Mouse (Mus musculus) small intestine, adult 2 months (tissue): ENCODE measurements around the gene U2surp. TPM values are rescaled to one million over a fixed set of nuclear protein-coding genes. Genes with fewer than 3 reads are reported as not detected.

Source experiments
- H3K27ac ChIP-seq: fragments of 200-500 bp; 2 replicates; pipeline ENCODE4 v1.5.1; 2012; ENCODE audit warnings: low read depth, low read length, control low read depth, inconsistent platforms; ENCODE audit not compliant: insufficient read depth
- H3K27me3 ChIP-seq: fragments of 200-500 bp; 2 replicates; pipeline ENCODE4 v1.6.1; 2012; ENCODE audit warnings: mild to moderate bottlenecking, moderate library complexity, low read length, inconsistent platforms; ENCODE audit not compliant: control insufficient read depth, insufficient read depth
- H3K36me3 ChIP-seq: fragments of 200-500 bp; 2 replicates; pipeline ENCODE4 v1.6.1; 2012; ENCODE audit warnings: mild to moderate bottlenecking, low read length, control low read depth, inconsistent platforms; ENCODE audit not compliant: control insufficient read depth, insufficient read depth
- H3K4me1 ChIP-seq: fragments of 200-500 bp; 2 replicates; pipeline ENCODE4 v1.6.1; 2012; ENCODE audit warnings: low read length, inconsistent platforms, mixed read lengths; ENCODE audit not compliant: control insufficient read depth, insufficient read depth, insufficient read length
- H3K4me3 ChIP-seq: fragments of 200-500 bp; 2 replicates; pipeline ENCODE4 v1.5.1; 2012; ENCODE audit warnings: low read depth, mild to moderate bottlenecking, control low read depth, inconsistent platforms, low read length, moderate library complexity
- CTCF ChIP-seq: fragments of 200-500 bp; IDR thresholded peaks from 2 replicates; pipeline ENCODE4 v1.5.1; 2012; ENCODE audit warnings: low read depth, mild to moderate bottlenecking, control low read depth, inconsistent platforms, low read length, moderate library complexity, mixed read lengths; ENCODE audit not compliant: insufficient replicate concordance, insufficient read length; ENCODE audit errors: extremely low read depth
- POLR2A ChIP-seq: fragments of 200-500 bp; IDR thresholded peaks from 2 replicates; pipeline ENCODE4 v1.6.1; 2012; ENCODE audit warnings: low read depth, mild to moderate bottlenecking, control low read depth, inconsistent platforms, low read length, moderate library complexity
- WGBS: fragments of 180-500 bp; shearing (Covaris S2); methylation state at CpG from one replicate; pipeline ENCODE4 v1.1.7; 2018; 5-methylcytosine and 5-hydroxymethylcytosine counted together
- polyA plus RNA-seq: library from polyadenylated mRNA; depleted of rRNA; stranded (reverse); fragments of >200 nt; gene quantifications from 2 replicates; pipeline ENCODE4 v1.2.3, GENCODE M21; 2012

Gene U2surp
- polyA plus RNA-seq, 1 experiment: 0.67 TPM

DNA sequence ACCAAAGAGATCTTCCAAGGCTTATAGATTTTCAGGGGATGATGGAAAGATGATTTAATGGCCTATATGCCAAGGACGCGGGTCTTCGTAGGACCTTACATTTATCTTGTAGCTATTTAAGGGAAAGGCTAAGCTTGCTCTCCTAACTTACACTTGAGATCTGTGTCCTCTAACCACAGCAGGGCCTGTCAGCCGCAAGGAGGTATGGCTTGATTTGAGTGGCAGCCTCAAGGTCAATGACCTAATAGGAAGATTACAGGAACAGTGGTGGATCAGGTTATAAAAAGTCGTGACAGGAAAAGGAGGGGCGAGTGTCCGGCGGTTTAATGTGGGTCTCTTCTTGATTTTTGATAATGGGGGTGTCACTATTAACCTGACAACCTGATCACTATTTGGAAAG, 61.2 kb downstream of the U2surp start:
- Histone ChIP-seq H3K27me3 (no peaks in the 10 kb centered on the region), H3K4me1 (no peaks in the 10 kb centered on the region), H3K36me3 (no peaks in the 10 kb centered on the region), H3K27ac (no peak overlapping the region), H3K4me3 (no peak overlapping the region)
- 90% methylated on average over 8 of the region's 8 CpGs for WGBS
- no peak for TF ChIP-seq POLR2A
- TF ChIP-seq CTCF: no peak

DNA sequence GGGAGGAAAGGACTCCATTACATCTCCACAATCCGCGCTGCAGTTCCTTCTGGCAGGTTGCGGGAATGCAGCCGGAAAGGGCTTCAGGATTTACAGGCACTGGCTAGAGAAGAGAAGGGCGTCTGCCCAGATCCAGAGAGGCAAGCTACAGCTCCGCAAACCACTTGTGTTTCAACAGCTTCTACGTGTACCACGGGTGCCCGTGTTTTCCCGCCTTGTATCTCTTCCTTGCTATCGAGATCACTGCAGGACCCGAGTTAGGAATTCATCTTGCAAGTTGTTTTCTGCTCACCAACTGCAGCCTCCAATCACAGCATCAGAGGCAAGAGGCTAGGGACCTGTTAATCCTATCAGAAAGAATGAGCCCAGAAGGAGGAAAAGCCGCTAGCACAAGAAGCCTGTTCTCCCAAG, 69.5 kb downstream of the U2surp start:
- H3K4me3 ChIP-seq: no peak overlapping the region
- H3K27ac ChIP-seq: no peak overlapping the region
- no peaks in the 10 kb centered on the region for H3K36me3 ChIP-seq
- WGBS: 24% methylated on average over 13 of the region's 13 CpGs
- H3K4me1 ChIP-seq: no peaks in the 10 kb centered on the region
- H3K27me3 ChIP-seq: no peaks in the 10 kb centered on the region
- TF ChIP-seq CTCF: no peak
- TF ChIP-seq POLR2A: no peak

DNA sequence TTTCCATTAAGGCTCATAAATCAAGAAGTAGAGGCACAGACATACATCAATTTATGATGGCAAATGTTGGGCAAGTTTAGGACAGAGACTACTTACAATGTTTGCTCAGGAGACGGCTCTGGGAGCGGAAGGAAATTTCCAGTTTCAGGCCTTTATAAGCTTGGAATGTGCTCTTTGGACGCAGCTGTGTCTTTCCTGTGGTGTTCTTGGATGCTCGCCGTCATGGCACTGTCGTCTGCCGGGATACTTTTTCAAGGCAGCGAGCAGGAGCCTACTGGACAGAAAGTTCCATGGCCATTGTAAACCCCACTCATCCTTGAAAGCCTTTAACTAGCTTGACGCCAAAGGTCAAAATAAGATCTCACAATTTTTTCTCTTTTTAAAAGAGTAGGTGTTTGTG, 73.9 kb downstream of the U2surp start:
- TF ChIP-seq CTCF (no peak), POLR2A (no peak)
- Histone ChIP-seq H3K36me3 (no peaks in the 10 kb centered on the region), H3K4me1 (no peaks in the 10 kb centered on the region), H3K27ac (no peak overlapping the region), H3K4me3 (no peak overlapping the region), H3K27me3 (no peaks in the 10 kb centered on the region)
- 82% methylated on average over 9 of the region's 9 CpGs for WGBS

DNA sequence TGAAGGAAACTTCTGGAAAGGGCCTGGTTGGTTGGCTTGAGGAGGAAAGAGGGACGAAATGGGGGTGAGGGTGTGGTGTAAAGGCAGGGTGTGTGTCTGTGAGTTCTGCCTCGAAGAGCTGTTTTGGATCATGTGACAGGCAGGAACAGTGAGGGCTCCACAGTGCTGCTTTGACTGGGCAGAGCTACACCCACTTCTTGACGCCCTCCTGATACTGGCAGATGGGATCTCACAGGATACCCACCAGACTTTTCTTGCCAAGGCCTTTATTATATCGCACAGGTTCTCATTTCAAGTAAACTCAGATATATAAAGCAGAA, 75.5 kb downstream of the U2surp start:
- H3K27me3 ChIP-seq: no peaks in the 10 kb centered on the region
- 65% methylated on average over 4 of the region's 4 CpGs for WGBS
- no peaks in the 10 kb centered on the region for H3K4me1 ChIP-seq
- TF ChIP-seq CTCF (no peak), POLR2A (no peak)
- H3K36me3 ChIP-seq: no peaks in the 10 kb centered on the region
- no peak overlapping the region for H3K27ac ChIP-seq
- no peak overlapping the region for H3K4me3 ChIP-seq

DNA sequence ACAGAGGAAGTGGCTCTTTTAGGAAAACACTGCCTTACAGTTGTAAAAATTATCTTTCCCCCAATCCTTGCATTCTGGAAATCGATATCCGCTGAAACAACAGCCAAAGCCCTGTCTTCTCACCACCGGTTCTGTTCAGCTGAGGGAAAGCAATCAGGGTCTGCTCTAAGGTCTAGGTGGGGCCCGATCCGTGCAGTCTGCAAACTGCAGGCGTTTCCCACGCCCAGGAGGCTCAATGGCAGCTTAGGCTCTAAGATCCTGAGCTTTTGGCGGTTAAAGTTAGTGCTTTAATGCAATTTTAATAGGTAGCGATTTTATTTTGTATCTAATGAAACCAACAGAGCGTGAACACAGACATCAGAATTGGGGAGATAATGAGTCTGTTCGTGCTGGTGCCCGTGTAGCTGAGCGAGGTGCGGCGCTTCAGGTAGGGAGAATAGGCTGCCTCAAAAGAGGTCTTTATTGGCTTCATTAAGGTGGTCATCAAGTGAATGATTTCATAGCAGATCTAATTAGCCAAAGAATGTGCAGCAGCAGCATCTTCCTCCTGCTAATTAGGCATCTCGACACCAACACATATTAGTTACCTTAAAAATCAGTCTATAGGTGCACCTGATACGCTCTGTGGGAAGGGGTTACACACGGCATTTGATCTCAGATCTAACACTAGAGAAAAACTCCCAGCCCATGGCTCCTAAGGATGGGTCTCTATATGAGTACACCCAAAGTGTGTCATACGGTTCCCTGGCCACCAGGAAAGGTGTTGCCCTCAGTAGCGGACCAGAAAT, 76.1 kb downstream of the U2surp start:
- Histone ChIP-seq H3K27me3 (no peaks in the 10 kb centered on the region), H3K4me3 (no peak overlapping the region), H3K27ac (no peak overlapping the region), H3K36me3 (no peaks in the 10 kb centered on the region), H3K4me1 (no peaks in the 10 kb centered on the region)
- 74% methylated on average over 20 of the region's 20 CpGs for WGBS
- TF ChIP-seq POLR2A (no peak), CTCF (no peak)

DNA sequence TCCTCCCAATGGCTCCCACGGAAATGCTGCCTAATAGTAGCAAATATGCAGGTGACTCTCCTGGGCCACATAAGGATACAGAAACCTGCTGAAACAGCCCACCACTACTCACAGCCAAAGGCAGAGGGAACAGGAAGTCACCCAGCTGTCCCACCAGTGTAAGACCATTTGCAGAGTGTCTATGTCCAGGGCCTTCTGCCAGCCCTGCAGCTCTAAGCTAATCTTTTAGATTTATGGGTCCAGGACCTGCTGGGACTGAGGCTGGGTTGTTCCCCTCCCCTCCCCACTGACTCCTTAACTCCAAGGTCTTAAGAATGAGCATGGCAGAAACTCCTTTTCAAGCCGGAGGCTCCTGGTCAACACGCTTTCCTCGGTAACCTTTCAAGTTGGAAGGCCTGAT, 83.5 kb downstream of the U2surp start:
- TF ChIP-seq POLR2A (no peak), CTCF (no peak)
- Histone ChIP-seq H3K27ac (no peak overlapping the region), H3K4me3 (no peak overlapping the region), H3K36me3 (no peaks in the 10 kb centered on the region), H3K27me3 (no peaks in the 10 kb centered on the region), H3K4me1 (no peaks in the 10 kb centered on the region)
- 81% methylated on average over 4 of the region's 4 CpGs for WGBS

DNA sequence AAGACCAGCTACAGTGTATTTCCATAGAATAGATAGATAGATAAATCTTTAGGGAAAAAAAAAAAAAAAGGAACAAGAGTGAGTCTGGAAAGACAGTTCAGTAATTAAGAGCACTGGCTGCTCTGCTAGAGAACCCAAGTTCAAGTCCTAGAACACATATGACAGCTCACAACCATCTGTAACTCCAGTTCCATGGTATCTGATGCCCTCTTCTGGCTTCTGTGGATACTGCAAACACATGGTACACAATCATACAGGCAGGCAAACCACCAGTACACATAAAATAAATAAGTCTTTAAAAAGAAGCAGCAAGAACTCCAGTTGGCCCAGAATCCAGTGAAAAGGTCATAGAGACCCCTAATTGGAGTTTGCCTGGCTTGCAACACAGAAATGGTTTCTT, 97.9 kb downstream of the U2surp start:
- TF ChIP-seq CTCF (no peak), POLR2A (no peak)

More for the DNA sequence above, 97.9 kb downstream of the U2surp start:
- Histone ChIP-seq H3K4me1 (no peaks in the 10 kb centered on the region), H3K4me3 (no peak overlapping the region), H3K36me3 (no peaks in the 10 kb centered on the region), H3K27me3 (no peaks in the 10 kb centered on the region), H3K27ac (no peak overlapping the region)
